Mouse (Mus musculus) left cerebral cortex, adult 11 months (tissue): ENCODE results near the gene Syt14.

Experiments
- DNase-seq: peaks from one replicate; pipeline ENCODE4 v3.0.0; 2022; ENCODE audit warnings: low spot score

The Syt14 gene

DNA sequence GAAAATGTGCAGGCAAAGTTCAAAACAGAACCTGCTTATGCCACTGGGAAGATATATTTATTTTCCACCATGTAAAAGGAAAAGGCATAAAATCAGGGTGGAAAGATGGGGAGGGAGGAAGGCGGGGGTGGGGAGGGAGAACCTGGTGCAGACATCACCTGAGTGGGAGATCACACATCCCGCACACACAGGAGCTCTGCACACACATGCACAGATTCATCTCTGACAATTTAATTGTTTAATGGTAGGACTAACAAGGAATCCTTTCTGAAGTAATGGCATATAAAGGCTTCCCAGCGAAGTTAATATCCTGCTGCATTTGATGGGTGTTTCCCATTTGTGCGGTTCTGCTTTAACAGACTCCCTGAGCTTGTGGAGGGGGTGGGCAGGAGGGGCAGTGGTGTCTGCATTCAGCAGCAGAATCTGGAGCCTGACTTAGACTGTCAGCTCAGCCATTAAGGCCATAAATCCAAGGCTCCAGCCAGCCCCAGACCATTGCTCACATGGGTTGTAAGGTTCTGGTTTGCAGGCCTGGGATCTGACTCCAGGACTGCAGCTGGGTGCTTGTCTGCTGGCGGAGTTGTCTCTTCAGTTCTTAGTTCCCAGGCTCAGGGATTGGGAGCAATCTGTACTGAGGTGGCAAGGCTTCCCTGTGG is 174.1 kb downstream of the Syt14 start:
- no peak for DNase-seq

DNA sequence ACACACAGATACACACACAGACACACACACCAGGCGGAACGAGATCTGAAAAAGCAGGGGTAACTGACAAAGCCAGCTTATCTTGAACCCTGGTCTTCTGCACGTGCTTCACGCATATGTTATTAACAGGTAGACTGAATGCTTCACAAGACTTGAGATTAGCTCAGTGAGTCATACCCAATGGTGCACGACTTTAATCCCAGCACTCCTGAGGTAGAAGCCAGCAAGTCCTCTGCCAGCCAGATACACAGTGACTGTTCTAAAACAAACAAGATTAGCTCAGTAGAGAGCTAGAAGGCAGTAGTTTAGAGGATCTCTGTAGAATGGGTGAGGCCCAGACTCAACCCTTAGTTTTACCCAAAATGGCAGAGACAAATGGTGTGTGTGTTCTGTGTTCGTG is 175.3 kb downstream of the Syt14 start:
- DNase-seq = no peak

DNA sequence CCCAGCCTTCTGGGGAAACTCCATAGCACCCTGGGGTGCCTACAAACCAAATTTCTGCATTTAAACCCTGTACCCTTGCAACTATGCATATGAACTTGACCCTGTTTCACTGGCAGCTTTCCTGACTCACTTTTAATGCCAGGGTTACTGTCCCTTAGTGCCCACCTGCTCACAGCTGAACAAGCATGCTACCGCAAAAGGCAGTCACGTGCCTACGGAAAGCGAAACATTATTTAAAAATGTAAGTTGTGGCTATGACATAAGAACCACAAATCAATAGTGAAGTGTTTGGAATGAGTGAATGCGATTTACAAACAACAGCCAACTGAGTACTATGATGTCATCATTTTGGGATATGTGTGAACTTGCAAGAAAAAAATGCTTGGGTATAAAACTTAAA is 178.0 kb downstream of the Syt14 start:
- DNase-seq = no peak

DNA sequence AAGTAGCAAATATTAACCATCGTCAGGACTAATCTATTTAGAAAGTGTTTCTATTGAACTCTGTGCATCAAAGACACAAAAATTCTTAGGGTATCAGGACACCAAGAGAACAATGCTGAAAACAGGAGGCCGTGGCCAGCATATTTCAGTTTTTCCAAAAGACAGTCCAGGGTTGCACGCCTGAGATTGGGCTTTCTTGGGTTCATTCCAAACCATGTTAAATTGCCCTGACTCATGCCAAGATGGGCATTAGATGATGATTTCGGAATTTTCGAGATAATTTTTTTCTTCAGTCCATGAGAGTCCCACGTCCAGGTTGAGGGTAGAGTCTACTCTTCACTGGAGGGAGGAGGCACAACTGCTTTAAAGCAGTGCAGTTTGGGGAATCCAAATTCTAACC is 178.6 kb downstream of the Syt14 start:
- no peak for DNase-seq

DNA sequence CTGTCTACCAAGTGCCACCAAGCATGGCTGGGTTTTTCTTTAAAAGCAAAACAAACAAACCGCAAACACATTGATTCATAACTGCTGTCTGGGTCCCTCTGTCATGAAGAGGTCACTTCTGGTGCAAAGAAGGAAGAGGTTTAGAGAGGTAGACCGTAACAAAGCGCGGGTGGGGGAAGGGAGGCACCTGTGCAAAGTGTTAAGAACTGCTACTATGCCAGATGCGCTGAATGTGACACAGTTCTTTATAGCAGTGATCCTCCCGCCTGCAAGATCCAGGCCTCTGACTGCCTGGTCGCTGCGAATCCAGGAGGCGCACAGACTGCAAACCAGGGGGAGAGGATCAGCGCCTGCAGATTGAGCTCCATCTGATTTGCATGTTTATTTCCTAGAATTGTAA is 179.2 kb downstream of the Syt14 start:
- no peak for DNase-seq

DNA sequence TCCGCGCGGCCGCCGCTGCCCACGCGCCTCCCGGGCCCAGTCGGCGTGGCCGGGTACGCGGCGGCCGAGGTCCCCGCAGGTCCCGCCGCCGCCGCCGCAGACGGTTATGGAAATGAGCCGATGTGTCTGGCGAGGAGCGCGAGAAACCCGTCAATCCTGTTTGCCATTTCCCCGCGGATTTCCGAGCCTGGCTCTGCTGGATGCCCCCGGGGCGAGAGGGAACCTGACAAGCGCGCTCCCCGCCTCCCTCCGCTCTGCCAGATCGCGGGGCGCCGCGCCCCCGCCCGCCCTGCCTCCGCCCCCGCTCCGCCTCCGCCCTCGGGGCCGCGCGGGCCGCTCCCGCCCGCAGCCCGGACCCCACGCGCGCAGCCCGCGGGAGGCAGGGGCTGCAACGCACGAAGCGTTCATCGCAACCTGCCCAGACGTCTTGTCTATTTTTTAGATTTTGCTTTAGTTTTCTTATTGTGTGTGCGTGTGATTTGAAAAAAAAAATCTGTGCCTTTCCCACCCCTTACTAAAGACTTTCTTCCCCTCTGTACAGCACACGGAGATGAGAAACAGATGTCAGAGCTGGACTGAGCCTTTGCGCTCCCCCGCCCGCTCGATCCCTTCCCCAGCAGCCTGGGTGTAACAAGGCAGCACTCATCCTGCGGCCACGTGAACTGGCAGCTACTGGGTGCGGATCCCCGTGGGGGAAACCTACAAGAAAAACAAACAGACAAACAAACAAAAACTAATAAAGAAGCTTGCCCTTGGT is 179.9 kb downstream of the Syt14 start, which contains the start of gene Sertad4:
TSS of gene Sertad4 (minus strand) at position 283 of the 757 bp plus-strand sequence.
- no peak for DNase-seq

DNA sequence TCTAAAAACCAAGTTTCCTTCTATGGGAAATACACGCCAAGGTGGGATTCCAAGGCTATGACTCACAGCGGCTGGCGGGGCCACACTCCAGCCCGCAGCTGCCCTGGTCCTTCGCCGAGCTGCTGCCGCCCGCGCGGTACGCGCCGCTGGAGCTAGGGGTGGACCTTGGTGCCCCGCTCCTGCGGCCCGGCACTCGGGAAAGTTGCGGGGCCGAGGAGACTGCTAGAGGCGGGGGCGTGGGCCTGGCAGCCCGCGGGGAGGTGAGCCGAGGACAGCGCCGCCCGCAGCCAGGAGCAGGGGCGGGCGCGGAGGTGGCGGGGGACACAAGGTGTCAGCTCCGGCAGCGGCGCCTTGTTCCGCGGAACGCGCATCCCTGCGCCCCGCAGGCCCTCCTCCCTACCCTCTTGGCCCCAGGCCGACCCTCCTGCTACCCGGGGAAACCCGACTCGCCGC is 180.7 kb downstream of the Syt14 start:
- DNase-seq = no peak

DNA sequence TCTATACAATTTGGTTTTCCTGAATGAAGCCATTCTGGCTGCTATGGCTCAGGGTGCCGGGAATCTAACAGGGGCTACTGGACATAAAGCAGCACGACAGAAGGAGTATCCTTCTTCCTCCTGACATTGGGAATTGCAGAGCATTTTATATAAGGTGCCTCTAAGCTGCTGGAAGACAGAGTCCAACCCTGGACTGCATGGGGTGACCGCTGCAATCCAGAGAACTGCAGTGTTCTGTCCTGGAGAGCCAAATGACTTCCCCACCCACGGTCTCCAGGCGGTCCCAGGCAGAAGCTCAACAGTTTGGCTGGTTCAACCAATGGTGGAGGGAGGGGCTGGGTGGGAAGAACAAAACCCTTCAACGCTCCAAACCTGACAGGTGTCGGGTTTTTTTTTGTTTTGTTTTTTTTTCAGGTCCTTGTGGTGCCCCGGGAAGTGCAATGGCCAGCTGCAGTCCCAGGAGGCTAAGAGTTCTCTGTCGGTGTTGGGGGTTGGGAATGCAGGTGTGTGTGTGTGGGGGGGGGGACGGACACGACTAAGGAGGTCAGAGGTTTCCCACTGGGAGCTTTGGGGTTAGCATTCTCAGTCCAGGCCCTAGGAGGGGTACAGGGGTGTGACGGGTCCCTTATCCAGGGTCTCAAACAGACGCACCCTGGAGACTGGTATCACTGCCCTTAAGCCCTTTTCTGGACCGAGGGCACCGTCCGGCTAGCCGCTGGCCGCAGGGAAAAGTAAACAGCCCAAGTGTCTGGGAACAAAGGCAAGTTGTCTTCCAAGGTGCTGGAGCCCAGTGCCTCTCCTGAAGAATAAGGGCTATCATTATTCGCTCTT is 181.4 kb downstream of the Syt14 start:
- no peak for DNase-seq

DNA sequence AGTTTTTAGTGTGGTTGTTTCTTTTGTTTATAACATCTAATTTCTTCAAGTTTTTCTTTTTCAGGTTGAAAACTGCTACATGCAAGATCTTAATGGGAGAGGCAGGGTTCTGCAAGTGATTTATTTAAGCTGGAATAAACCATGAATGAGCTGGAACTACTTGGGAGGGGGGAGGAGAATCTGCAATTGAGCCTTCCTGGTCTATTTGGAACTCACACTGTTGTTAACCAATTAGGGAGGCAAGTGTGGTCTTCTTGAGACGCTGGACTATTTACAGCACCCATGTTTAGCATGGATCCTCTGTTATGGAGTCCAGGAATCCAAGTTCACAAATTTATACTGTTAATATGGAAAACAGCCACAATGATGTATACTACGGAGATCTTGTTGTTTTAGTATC is 182.1 kb downstream of the Syt14 start:
- no peak for DNase-seq

DNA sequence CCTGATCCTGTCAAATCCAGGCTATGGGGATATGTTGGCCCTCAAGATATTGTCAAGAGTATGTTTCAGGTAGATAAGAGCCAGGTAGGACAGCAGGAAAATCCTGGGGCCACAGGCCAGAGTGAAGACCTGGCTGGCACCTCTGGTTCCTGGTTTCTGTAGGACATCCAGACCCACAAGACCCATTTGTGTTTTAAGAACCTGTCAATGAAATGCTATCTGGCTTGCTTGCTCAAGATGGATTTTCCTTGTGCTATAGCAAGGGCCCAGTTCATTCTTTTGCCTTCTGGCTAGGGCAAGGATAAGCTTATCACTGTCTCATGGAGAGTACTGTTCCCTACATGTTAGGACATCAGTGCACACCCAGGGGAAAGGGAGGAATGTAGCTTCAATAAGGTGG is 183.5 kb downstream of the Syt14 start:
- no peak for DNase-seq

DNA sequence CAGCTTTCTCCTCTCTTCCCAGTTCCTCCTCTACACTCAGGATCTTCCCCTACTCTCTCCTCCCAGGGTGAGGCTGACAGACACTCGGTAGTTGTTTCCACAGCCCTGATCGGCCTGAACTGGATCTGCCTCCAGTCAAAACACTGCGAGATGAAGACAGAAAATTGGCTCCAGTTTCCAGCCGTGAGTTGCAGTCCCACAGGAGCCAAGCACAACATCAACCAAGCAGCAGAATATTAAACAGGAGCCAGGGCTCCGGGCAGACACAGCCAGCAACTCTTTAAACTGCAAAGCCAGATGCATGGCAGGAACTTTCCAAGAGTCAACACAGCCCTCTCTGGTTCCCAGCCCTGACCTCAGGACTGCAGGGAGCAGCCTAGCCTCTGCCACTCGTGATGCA is 183.9 kb downstream of the Syt14 start:
- DNase-seq = no peak

DNA sequence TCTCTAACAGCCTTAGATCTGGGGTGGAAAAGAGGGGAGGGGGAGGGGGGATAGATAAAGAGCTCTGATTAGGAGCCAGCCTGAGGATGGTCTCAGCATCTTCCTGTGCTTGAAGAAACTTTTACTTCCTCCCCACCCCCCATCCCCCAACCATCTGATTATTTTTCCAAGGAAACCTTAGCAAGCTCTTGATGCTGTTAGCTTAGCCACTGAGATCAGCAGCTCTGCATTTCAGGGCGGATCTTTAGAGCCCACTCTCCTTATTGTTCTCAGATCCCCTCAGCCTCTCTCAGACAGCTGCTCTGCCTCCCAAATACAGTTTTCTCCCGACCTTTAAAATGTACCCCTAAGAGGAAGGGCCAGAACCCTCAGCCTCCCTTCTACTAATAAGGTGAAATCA is 184.4 kb downstream of the Syt14 start:
- no peak for DNase-seq

DNA sequence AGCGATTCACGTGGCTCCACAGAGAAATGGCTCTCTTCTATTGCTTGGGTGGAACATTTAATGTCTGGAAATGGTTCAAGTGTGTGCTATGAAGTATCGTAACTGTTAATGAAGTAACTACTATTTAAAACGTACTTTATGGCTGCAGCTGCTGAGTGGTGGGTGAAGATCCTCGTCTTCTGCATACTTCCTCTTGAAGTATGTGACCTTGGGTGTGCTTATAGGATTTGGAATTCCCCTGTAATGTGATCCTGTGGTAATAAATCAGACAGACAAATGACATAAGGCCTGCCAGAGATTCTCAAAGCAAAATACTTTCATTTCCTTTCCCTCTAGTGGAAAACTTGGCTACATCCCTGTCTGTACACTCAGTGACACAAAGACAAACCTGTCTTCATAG is 186.0 kb downstream of the Syt14 start:
- no peak for DNase-seq

DNA sequence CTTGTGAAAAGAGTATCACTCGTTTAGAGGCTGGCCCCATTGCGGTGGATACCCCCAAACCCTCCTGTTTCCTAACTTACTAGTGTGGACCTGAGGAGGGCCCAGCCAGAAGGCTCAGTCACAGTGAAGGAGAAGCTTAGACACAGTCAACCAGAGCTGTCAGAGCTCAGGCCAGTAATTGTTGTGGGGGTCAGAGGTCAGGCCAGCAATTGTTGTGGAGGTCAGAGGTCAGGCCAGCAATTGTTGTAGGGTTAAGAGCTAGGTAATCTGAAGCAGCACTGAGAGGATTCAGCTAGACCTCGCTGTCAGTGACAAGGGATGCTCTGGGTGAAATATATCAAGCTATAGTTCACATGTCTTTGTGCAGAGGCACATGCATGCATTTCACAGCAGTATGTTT is 188.3 kb downstream of the Syt14 start:
- no peak for DNase-seq
